Mouse (Mus musculus): ENCODE results near the gene Olfr812.
"Not testable (repeated sequence)": the region's sequence is repeated elsewhere in the genome, so short reads cannot be mapped to it uniquely, and the experiment has no call there.

The Olfr812 gene

GRCm38 (mm10) chr10:129845994-129846393 lies at the start of gene Olfr812:
Gene Olfr812 (minus strand): TSS chr10:129846094.
- DNase-seq (ENCODE audit: low read depth, low spot score) = peak; percentile 0

- no peak for DNase-seq (ENCODE audit: low read depth, low spot score)
These were observed 40.0 kb upstream of the Olfr812 start for GRCm38 (mm10) chr10:129885934-129886333.

- DNase-seq (ENCODE audit: low read depth, low spot score) = not testable (repeated sequence)
These were observed 39.6 kb upstream of the Olfr812 start for GRCm38 (mm10) chr10:129885496-129885895.

GRCm38 (mm10) chr10:129879751-129880150 lies 33.9 kb upstream of the Olfr812 start, which contains the start of gene Olfr814:
Gene Olfr814 (minus strand): TSS chr10:129879851.
- not testable (repeated sequence) for DNase-seq (ENCODE audit: low read depth, low spot score)

- no peak for DNase-seq (ENCODE audit: low read depth, low spot score)
These were observed 9.2 kb upstream of the Olfr812 start, which contains the start of gene Olfr813 for GRCm38 (mm10) chr10:129855067-129855466. Gene Olfr813 (plus strand): TSS chr10:129855367.

- DNase-seq (ENCODE audit: low read depth, low spot score) = no peak
These were observed 1.4 kb upstream of the Olfr812 start for GRCm38 (mm10) chr10:129847343-129847742.

GRCm38 (mm10) chr10:129804296-129804695 lies 41.6 kb downstream of the Olfr812 start, which contains the start of gene Olfr811:
Gene Olfr811 (minus strand): TSS chr10:129804396.
- DNase-seq (ENCODE audit: low read depth, low spot score) = no peak

- no peak for DNase-seq (ENCODE audit: low read depth, low spot score)
These were observed 51.1 kb downstream of the Olfr812 start, which contains the start of gene Olfr810 for GRCm38 (mm10) chr10:129794817-129795216. Gene Olfr810 (minus strand): TSS chr10:129794917.

Measured in telencephalon, adult 2 months (tissue).